13 mouse cellular contexts compared by ENCODE assay signal in the genomic region with DNA sequence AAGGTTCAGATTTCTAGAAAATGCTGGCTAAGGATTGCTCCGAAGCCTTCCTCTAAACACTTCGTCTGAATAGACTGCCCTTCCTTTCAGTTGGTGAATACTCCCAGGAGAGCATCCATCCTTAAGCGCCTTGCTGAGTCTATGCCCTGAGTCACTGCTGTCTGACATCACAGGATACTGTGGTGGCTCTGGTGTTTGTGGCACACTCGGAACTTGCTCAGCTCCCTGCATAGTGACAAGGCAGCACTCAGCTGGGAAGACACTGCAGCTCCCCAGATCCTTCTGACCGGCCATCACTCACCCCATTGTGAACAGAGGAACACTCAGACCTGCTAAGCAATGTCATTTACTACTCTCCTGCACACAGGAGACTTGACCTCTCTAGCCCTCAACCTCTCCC.
"Had no signal": no experiment of that assay in that cellular context is flagged by ENCODE, and none has a peak within 500 bp of the region (broad histone marks: within the 10 kb centered on the region; RNA-seq: fewer than 3 reads in every experiment).

No protein-coding gene starts in this region.

- H3K36me3 ChIP-seq: limb, embryonic 13.5 days; midbrain, embryonic 12.5 days had no signal

- DNase-seq: kidney, adult 9 months; kidney, postnatal 10 days; kidney, postnatal 4 days; left cerebral cortex, postnatal 4 days; lung, adult 18-20 months; right cerebral cortex, postnatal 25 days; thymus, adult 2 months; thymus, postnatal 25 days had no signal

- H3K4me2 ChIP-seq: limb, embryonic 13.5 days; midbrain, embryonic 12.5 days had no signal

- ATAC-seq: midbrain, embryonic 16.5 days had no signal

- H3K4me1 ChIP-seq: midbrain, embryonic 12.5 days had no signal

- H3K4me3 ChIP-seq: layer of hippocampus, adult 2 months; limb, embryonic 13.5 days; midbrain, embryonic 12.5 days had no signal

- H3K9me3 ChIP-seq: limb, embryonic 13.5 days had no signal

- H3K27me3 ChIP-seq: limb, embryonic 13.5 days; midbrain, embryonic 12.5 days had no signal

- H3K9ac ChIP-seq: limb, embryonic 13.5 days; liver, embryonic 14.5 days; midbrain, embryonic 12.5 days had no signal

- H3K27ac ChIP-seq: layer of hippocampus, adult 2 months; limb, embryonic 13.5 days; liver, embryonic 14.5 days; midbrain, embryonic 12.5 days had no signal
